17 mouse cellular contexts compared by ENCODE assay signal in genomic region chr1:160035561-160035960, GRCm38 (mm10).
"Had no signal": no experiment of that assay in that cellular context is flagged by ENCODE, and none has a peak within 500 bp of the region (broad histone marks: within the 10 kb centered on the region; RNA-seq: fewer than 3 reads in every experiment).

No protein-coding gene starts in this region.

- DNase-seq: kidney, adult 9 months; kidney, postnatal 36 days; layer of hippocampus, adult 9-11 months; layer of hippocampus, postnatal 36 days; liver; lung, embryonic 14.5 days; retina, postnatal 1 day; right cerebral cortex, postnatal 4 days; thymus, postnatal 36 days had no signal

- H3K27ac ChIP-seq: kidney, postnatal 0 days; limb, embryonic 12.5 days; liver, embryonic 14.5 days; macrophage; midbrain, embryonic 15.5 days; neural tube, embryonic 13.5 days; stomach, embryonic 15.5 days had no signal

- H3K4me3 ChIP-seq: limb, embryonic 12.5 days; megakaryocyte, embryonic 14.5 days; midbrain, embryonic 15.5 days; neural tube, embryonic 13.5 days; stomach, embryonic 15.5 days had no signal

- H3K4me1 ChIP-seq: limb, embryonic 12.5 days; midbrain, embryonic 15.5 days; neural tube, embryonic 13.5 days had no signal

- H3K27me3 ChIP-seq: limb, embryonic 12.5 days; megakaryocyte, embryonic 14.5 days; midbrain, embryonic 15.5 days; neural tube, embryonic 13.5 days; stomach, embryonic 15.5 days had no signal

- H3K36me3 ChIP-seq: limb, embryonic 12.5 days; midbrain, embryonic 15.5 days; neural tube, embryonic 13.5 days; stomach, embryonic 15.5 days had no signal

- H3K9me3 ChIP-seq: limb, embryonic 12.5 days; megakaryocyte, embryonic 14.5 days; midbrain, embryonic 15.5 days; neural tube, embryonic 13.5 days; stomach, embryonic 15.5 days had no signal
